Mouse (Mus musculus) heart, postnatal 25 days (tissue): ENCODE measurements around the gene Satb1. TPM values are rescaled to one million over a fixed set of nuclear protein-coding genes. Genes with fewer than 3 reads are reported as not detected.

ENCODE experiments used
- DNase-seq: peaks from one replicate; pipeline ENCODE4 v3.0.0; 2022; ENCODE audit warnings: low spot score
- intact Hi-C: fragments of 180-260 bp; cut with DNase I; formaldehyde crosslinking; loops from one replicate; pipeline ENCODE4 v1.15.1; 2025
- total RNA-seq, 2 experiments: library from RNA; stranded (reverse); gene quantifications; 2 replicates each; pipeline ENCODE4 v1.2.3; 2021

Gene Satb1
- total RNA-seq: 10 to 100 TPM; 24.0 to 24.5 TPM

DNA sequence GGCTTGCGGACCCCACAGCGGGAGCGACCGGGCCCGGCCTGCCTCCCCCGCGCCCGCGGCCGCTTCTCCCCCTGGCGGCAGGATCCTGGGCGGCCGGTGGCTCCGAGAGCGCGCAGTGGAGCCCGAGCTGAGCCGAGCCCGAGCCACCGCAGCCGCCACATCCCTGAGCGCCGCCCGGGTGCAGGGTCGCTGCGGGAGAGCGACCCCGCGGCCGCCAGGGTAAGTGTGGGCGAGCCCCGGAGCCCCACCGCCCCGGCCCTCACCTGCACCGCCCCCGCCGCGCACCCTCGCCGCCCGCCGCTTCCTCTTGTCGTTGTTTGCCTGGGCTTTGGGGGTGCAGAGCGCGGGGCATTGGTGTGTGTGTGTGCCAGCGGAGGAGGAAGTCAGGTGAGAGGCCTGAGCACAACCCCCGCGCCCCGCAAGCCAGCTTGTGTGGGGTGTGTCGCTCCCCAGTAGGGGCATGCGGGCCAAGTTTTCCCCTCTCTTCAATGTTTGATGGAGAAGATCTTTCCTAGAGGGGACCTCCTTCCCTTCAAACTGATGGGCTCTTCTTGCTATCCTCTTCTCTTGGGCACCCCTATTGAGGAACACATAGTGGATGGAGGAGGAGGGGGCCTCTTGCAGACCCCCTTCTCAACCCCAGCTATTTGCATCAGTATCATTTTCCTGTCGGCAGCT lies at the start of gene Satb1:
Gene Satb1, minus strand, starts transcription at position 391 of the 678 bp plus-strand sequence.
- intact Hi-C loops: loop anchor here (2.0 kb wide), 1 partner anchor 20 kb away; no protein-coding TSS in a partner anchor
- no peak for DNase-seq

- DNase-seq: no peak
- intact Hi-C loops: no loop called here
These were observed 49.5 kb upstream of the Satb1 start for GRCm38 (mm10) chr17:51882566-51882965.

DNA sequence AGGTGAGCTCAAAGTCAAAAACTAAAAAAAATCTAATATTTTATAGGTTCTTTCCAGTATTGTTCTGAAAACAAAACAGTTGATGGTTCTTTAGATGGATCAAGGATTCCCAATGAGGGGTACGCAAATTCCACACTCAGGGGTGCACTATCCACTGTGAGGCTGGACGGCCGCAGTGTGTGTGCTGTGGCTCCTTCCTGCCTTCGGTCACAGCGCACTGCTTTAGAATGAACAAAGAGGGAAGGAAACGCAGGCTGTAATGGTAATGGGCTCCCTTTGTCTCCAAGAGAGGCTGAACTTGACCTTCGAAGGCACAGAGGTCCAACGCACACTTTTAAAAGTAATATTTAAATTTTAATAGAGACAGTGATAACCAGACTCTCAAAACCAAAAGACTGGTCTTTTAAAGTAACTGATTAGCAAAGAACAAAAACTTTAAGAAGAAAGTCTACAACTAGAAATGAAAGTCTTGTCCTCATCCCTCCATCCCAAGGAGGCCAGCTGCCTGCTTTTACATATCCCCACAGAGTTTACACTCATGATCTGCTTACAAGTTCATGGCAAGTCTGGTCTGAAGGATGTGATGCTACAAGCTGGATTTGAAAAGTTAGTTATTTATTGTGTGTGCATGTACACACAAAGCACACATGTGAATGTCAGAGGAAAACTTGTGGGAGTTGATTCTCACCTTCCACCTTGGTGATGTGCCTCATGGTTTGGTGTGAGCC lies 48.0 kb upstream of the Satb1 start:
- intact Hi-C loops: no loop called here
- DNase-seq: no peak

DNA sequence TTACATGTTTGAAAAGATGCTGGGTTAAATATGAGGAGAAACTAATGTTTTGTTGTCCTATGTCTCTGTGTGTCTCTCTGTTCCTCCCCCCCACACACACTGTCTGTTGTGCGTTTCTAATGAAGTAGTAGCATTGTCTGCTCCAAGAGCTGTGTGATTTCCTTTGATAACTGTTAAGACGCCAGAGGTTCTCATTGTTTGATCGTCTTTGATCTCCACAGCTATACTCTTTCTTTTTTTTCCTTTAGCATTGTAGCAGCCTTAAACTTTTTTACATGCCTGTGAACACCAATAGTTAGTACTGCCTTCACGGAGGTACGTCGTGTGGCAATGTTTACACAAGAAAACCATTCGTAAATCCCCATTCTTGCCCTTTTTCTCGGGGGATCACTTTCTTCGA lies 47.1 kb upstream of the Satb1 start:
- no peak for DNase-seq
- intact Hi-C loops: no loop called here

DNA sequence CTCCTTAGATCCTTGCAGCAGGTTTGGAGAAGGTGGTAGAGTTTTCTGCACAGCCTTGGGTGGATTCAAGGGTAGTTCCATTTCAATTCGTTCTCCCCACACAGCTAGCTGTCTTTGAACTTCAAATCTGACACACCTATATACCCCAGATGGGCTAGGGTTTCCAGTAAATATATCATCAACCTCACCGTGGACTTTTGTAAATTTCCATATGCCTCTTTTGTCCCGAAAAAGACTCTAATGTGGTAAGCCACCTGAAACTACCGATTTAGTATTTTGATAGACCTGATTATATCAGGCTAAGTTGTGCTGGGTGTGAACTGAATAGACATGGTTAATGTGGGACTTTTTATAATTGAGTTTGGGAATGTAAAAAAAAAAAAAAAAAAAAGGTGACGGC lies 46.6 kb upstream of the Satb1 start:
- no peak for DNase-seq
- intact Hi-C loops: no loop called here

GRCm38 (mm10) chr17:51879171-51879570 lies 46.1 kb upstream of the Satb1 start:
- intact Hi-C loops: no loop called here
- DNase-seq: no peak

DNA sequence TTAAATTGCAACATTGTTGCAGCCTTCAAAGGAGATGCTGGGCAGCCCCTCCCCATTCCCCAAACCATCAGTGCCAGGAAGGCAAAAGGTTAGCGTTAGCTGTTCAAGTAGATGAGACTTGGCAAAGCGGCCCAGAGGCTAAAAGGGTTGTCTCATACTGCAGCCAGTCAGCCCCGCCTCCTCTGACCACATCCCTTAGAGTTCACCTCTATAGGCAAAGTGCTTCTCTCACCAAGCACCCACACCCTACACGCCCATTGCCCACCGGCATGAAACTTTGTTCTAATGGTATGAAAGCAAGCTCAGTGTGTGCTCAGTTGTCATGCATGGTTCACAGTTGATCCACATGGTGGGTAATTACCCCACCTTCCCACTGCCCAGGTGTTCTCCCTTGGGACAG lies 43.4 kb upstream of the Satb1 start:
- no peak for DNase-seq
- intact Hi-C loops: no loop called here

DNA sequence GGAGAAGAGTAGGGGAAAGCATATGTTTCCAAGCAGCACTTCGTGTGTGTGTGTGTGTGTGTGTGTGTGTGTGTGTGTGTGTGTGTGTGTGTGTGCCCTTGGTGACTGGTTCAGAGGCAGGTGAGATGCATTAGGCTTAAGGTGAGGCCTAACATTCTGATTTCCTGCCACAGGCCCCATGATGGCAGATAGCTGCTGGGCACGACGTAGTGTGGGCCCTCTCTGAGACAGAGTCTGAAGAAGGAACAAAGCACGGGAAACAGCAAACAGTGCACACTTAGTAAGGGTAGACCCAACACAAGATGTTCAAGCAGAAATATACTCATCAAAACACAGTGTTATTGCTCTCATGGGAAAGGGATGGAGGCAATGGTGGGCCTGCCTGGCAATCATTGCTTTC lies 24.5 kb upstream of the Satb1 start:
- no peak for DNase-seq

GRCm38 (mm10) chr17:51856332-51856731 lies 23.2 kb upstream of the Satb1 start:
- intact Hi-C loops: no loop called here
- no peak for DNase-seq

More for the DNA sequence above, 24.5 kb upstream of the Satb1 start:
- intact Hi-C loops: no loop called here

GRCm38 (mm10) chr17:51855261-51855660 lies 22.2 kb upstream of the Satb1 start:
- no peak for DNase-seq
- intact Hi-C loops: no loop called here

GRCm38 (mm10) chr17:51853952-51854351 lies 20.9 kb upstream of the Satb1 start:
- DNase-seq: no peak
- intact Hi-C loops: no loop called here

GRCm38 (mm10) chr17:51840596-51840995 lies 7.5 kb upstream of the Satb1 start:
- intact Hi-C loops: no loop called here
- DNase-seq: no peak

DNA sequence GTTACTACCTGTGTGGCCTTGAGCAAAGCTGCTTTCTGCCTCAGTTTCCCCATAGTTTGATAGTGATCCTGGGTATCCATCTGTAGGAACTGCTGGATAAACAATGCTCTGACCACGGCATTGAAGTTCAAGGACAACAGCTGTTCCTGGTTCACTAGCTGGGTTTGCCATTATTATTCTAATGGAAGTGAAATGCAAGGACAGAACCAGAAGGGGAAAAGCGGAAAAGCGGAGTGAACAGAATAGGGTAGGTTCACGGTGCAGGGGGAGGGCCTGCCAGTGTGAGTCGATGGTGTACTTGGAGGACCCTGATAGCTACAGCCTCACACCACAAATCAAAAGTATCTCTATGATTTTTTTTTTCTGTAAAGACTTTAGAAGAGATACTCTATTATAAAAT lies 6.4 kb upstream of the Satb1 start:
- intact Hi-C loops: no loop called here
- DNase-seq: no peak

- intact Hi-C loops: no loop called here
These were observed 3.8 kb upstream of the Satb1 start for GRCm38 (mm10) chr17:51836901-51837300.

DNA sequence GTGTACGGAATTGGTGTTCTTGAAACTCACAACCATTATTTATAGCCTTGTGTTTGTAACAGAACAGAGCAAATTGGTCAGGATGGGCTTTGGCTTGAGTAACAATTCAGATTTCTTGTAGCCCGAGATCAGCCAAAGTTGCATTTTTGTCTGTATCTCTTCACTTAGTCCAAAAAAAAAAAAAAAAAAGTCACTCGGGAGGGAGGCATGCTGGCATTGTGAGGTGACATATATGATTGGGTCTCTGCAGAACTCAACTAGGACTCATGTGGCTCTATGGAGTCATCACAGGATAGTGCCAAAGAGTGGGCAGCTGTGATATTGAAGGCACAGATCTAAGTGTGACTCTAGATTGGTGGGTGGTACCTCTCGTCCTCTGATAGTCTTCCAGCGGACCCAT lies 3.2 kb upstream of the Satb1 start:
- intact Hi-C loops: no loop called here
- no peak for DNase-seq

More at GRCm38 (mm10) chr17:51836901-51837300, 3.8 kb upstream of the Satb1 start:
- DNase-seq: no peak

- DNase-seq: no peak
- intact Hi-C loops: loop anchor here (2.0 kb wide), 1 partner anchor 21 kb away; no protein-coding TSS in a partner anchor
These were observed 680 bp upstream of the Satb1 start for GRCm38 (mm10) chr17:51833578-51834361.

- intact Hi-C loops: loop anchor here (2.0 kb wide), 1 partner anchor 20 kb away; no protein-coding TSS in a partner anchor
- DNase-seq: no peak
These were observed 642 bp downstream of the Satb1 start for GRCm38 (mm10) chr17:51832421-51832875.

GRCm38 (mm10) chr17:51831702-51832420 lies 1.2 kb downstream of the Satb1 start:
- intact Hi-C loops: loop anchor here (2.0 kb wide), 1 partner anchor 19 kb away; no protein-coding TSS in a partner anchor
- DNase-seq: no peak

DNA sequence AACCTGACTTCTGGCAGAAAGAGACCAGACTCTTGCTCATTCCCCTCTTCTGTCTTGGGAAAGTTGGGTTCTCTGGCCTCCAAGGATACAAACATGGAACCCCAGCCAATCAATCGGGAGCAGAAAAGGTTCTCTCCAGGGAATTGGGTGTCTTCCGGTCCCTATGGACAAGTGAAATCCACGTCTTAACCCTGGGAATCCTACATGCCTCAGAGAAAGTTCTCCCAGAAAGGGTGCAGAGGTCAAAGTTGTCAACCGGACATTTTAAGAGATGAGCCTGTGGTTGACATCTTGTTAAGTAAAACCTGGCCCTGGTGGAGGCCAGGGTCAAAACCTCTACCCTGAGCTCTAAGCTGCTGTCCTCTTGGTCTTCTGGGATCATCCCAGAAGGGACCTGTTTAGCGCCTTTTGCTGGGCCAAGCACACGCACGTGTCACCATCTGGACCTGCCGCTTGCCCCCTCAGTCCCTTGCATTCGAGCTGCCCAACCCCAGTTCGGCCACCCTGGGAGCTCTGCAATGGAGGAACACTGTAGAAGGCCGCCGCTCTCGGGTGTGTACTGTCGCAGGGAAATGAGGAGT lies 1.9 kb downstream of the Satb1 start:
- no peak for DNase-seq
- intact Hi-C loops: no loop called here
